Mouse (Mus musculus): ENCODE measurements around the gene Mfsd4a.
A peak's percentile ranks its signal among the peaks of the same experiment; 100 is the strongest.

Mfsd4a gene

DNA sequence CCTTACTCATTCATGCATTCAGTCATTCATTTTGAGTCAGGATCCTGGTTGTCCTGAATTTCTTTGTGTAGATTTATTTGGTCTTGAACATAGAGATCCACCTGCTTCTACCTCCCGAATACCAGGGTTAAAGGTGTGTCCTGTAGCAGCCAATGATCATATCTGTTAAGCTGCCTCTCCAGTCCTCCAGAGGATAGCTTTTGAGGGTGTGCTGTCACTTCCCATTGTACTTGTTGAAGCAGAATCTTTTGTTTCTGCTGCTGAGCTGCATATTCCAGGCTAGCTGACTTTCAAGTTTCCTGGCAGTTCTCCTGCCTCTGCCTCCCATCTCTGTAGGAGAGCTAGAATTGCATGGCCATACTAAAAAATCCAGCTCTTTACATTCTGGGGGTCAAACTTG is 51.2 kb downstream of the Mfsd4a start:
- no peak for DNase-seq (ENCODE audit: low read depth, low spot score)

DNA sequence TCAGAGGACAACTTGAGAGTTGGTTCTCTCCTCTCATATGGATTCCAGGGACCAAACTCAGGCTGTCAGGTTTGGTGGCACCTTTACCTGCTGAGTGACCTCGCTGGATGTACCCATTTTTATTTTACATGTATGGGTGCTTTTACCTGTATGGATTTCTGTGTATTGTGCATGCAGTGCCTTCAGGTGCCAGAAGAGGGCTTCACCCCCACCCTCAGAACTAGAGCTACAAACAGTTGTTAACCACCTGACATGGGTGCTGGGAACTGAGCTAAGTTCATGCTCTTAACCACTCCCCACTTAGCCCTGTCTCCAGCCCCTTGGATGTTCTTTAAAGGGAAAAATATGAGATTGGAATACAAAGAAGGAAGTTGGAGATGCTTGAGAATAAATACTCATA is 53.1 kb downstream of the Mfsd4a start:
- peak; percentile 26 for DNase-seq (ENCODE audit: low read depth, low spot score)

DNA sequence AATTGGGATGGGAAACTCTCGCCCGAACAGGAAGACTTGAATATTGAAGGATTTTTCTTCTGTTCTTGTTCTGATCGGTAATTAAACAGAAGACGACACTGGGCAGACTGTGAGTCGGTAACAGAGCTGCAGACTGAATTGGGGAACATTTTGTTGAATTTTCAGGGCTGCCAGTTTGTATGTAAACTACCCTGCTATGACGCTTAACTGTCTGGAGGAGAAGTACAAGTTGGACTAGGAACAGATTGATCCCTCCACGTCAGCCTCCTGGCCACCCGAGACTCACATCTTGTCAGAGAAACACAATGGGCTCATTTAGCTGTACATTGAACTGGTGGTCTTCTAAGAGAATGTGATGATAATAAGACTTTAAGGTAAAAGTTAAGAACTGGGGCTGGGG is 55.0 kb downstream of the Mfsd4a start:
- DNase-seq (ENCODE audit: low read depth, low spot score), result no peak

DNA sequence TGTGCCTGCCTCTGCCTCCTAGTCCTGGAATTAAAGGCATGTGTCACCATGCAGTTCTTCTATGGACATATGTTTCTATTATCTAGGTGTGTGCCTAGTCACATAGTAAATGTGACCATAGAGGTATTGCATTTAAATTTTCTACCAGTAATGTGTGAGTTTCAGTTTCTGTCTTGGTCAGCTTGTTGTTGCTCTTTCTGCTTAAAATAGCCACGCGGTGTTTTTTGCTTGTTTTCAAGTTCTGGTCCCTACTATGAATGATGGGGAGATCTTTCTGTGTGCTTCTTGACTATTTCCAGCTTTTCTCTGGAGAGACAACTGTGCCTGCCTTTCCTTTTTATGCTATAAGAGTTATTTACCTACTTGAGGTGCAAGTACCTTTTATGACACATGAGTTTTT is 56.1 kb downstream of the Mfsd4a start:
- DNase-seq (ENCODE audit: low read depth, low spot score), result no peak

DNA sequence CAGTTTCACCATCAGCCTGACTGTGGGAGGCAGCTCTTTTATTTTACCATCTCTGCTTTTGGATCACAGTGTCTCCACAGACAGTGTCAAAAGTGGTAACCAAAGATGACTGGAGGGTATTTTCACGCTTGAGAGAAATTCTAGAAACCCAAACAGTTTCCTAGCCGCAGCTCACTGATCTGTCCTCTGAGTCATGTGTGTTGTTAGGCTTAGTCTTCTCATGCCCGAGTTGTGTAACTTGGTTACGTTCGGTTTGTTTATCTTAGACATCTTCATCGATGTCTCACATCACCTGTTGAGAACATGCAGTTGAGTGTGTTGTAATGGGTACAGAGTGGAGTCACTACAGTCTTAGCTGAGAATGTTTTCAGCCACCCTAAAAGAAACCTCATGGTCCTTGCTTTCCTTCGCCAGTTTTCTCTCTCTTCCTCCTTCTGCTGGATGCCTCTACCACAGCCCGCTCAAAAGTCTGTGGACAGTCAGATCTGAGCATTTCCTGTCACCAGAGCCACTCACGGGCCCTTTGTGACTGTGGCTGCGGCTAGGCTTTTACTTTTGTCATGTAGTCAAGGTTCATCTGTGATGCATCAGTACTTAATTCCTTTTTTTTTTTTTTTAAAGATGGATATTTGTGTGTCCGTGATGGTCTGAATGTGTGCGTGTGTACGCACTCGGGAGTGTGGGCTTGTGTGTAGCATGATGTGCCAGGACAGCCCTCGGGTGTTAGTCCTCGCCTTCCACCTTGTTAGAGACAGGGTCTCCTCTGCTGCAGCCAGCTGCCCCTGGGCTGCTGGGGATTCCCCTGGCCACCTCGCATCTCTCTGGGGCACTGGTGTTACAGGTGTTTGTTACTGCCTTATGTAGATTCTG is 57.0 kb downstream of the Mfsd4a start:
- DNase-seq (ENCODE audit: low read depth, low spot score), result peak; percentile 59

DNA sequence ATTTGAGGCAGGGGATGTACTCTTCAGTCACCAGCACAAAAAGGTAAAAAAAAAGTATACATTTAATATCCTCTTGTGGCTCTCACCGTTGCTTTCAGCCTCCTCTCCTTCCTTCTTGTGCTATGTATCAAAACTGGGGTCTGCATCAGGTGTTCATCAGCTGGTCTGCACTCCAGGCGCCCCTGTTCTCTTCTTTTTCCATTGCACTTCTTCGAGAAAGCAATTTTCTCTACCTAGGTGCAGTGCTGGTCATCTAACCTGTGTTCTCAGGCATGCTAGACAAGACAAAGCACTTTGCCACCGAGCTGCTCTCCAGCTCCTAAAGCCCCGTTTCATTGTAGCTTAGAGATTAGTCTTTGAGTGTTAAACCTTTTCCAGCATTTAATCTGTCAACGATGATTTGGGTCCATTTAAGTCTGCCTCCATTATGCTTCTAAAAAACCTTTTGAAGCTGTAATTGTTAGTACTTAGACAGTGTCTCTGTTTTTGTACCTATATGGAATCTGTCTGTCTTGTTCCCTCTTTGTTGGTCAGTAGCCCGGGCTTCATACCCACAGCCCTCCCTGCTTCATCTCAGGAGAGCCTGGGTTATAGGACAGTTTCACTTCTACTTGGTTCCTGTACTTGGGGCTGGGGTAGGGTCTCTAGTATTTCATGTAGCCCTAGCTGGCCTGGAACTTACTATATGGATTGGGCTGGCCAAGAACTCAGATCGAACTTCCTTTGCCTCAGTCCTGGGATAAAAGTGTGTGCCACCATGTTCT is 58.8 kb downstream of the Mfsd4a start:
- DNase-seq (ENCODE audit: low read depth, low spot score), result peak; percentile 24

DNA sequence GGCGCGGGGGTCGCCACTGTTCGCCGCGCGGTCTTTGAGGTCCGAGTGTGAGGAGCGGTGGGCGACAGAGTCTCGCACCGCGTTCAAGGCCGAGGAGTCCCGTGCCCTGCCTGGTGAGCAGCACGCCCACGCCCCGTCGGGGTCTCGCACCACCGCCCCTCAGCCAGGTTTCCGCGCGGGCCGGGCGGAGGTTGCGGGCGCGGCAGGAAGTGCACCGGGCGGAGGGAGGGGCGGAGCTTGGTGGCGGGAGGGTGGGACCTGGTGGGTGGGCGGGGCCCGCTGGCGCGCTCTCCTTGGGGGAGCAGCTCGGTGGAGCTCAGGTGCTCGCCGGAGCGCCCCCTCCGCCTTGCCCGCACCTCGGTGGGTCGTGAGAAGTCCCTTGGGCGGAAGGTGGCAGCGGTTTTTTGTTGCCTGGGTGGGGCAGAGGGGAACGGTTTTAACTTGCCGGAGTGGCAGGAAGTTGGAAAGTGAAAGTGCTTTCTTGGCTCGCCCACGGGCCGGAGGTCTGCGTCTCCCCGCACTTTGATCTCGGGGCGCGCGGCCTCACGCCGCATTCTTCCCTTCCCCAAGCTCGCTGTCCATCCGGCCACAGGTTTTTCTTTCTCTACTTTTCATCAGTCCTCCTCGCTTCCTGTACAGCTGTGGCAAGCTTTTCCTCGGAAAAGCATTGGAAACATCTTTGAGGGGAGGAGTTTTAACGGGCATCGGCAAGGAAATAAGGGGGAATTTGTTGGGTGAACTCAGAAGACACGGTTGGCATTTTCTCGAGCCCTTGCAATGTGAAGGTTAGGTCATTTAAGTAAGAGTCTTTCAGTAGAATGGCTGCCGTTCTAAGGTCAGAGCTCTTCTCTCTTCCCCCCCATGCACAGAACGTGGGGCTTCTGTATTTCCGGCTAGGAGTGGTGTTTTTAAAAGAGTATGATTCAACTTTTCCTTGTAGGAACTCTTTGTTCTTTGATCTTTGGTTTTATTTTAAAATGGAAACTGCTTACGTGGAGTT is 59.7 kb downstream of the Mfsd4a start:
- DNase-seq (ENCODE audit: low read depth, low spot score), result peak; percentile 82

DNA sequence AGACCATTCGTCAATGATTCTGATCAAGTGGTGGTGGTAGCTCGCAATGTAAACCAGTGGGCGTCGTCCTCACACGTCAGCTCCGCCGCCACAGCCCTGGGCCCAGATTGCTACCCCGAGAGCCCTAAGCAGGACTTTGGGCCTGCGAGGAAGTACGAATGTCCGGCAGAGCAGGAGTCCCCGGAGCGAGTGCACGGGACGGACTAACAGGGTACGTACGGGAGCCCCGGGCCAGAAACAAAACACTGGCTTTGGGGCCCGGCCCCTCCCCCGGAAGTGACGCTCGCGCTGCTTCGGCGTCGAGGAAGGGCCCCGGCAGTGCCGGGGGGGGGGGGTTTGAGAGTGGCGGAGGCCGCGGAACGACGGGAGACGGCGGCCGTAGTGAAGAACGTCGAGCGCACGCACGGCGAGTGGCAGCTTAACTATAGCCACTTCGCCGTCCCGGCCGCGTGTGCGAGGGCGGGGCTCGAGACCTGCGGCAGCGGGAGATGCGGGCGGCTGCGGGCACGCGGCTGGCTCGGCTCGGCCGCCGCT is 60.5 kb downstream of the Mfsd4a start, which contains the start of gene Elk4:
Gene Elk4, plus strand, starts transcription at position 326 of the 534 bp plus-strand sequence.
- peak; percentile 88 for DNase-seq (ENCODE audit: low read depth, low spot score)

DNA sequence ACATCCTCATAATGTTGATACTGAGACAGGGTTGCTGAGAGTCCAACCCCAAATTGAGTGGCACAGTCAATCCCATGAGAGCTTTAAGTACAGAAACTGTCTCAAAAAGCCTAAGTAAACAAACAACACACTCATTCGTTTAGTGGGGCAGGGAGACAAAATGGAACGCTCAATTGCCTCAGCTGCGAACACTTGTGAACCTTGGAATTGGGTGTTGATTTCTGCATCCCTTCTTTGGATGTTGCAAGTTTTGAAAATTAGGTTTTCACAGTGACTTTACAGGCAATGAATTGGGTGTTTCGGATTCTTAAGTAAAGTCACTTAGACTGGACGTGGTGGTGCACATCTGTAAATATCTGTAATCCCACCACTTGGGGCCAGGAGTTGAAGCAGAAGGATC is 61.1 kb downstream of the Mfsd4a start:
- peak; percentile 44 for DNase-seq (ENCODE audit: low read depth, low spot score)

DNA sequence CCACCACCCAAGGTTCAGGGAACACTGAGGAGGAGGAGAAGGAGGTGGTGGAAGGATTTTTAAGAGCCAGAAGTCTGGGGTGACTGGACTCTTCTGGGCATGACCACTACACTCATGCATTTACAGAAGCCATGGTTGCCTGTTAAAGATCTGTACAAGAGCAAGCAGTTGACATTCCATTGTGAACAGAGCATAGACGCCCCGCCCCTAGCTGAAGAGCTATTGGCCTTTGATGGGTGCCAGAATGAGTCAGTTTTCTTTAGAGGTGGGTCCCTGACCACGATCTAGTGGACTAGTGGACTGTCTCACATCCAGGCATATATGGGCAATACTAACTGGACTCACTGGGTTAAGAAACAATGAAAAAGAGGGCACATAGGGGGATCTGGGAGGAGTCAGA is 61.8 kb downstream of the Mfsd4a start:
- DNase-seq (ENCODE audit: low read depth, low spot score), result peak; percentile 89

DNA sequence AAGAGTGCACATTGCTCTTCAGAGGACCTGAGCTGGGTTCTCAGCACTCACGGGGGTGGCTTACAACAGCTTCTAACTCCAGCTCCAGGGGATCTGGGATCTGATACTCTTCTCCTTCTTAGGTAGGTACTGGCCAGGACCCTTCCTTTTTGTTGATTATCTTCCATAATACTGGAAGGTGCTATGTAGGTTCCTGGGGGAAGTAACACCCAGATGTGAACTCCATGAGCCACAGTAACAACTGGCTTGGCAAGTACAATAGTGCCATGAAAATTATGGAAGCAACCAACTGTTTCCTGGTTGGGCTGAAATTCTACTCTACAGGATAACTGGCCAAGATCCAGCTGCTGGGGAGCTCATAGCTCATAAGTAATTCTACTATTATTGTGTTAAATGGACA is 62.4 kb downstream of the Mfsd4a start:
- DNase-seq (ENCODE audit: low read depth, low spot score), result peak; percentile 30

DNA sequence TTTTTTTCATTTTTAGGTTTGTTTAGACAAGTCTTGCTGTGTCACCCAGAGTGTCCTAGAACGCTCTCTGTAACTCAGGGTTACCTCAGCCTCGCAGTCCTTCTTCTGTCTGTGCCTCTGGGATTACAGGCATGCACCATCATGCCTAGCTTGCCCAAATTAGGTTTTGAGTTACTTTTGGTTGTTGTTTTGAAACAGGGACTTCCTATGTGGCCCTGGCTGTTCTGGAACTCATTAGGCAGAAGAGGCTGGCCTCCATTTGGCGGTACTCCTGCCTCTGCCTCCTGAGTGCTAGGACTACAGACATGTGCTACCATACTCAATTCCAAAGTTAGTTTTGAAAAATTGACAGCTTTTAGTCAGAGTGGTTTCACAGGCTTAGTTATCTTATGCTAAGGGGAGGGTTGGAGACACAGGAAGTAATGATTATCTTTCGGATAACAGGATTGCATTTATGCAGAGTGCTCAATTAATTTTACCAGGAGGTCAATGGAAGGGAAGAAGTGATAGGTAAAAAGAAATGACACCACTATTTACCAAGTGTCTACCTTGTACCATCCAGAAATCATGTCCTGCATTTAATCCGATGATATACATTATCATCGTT is 63.2 kb downstream of the Mfsd4a start:
- no peak for DNase-seq (ENCODE audit: low read depth, low spot score)

DNA sequence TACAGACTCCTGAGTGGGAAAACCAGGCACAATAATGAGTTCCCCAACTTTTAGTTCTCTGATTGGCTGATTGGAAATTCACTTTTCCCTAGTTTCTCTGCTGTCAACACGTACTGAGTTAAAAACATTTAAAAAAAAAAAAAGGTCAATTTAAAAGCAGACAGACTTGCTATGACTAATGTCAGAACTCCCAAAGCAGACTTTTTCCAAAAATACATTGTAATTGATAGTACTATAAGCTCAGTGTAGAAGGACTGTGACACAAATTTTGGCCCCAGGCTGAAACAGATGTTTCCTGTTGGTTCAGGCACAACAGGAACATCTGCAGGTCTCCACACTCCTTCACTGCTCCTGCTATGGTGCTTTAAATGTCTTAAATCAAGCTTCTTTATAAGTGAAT is 64.0 kb downstream of the Mfsd4a start:
- peak; percentile 75 for DNase-seq (ENCODE audit: low read depth, low spot score)

DNA sequence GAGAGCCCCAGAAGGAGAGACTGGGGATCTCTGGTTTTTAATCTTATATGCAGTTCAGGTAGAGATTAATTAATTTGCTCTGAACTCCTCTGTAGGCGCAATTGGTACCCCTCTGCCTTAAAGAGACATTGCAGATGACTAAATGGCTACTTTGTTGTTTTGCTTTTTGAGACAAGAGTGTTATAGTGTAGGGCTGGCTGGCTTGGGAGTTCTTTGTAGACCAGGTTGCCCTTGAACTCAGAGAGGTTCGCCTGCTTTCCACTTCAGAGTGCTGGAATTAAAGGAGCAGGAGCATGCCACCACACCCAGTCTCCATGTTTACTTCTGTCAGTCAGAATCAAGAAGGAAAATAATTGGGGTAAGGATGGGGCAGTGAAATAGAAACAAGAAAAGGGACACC is 64.8 kb downstream of the Mfsd4a start:
- DNase-seq (ENCODE audit: low read depth, low spot score), result peak; percentile 9

DNA sequence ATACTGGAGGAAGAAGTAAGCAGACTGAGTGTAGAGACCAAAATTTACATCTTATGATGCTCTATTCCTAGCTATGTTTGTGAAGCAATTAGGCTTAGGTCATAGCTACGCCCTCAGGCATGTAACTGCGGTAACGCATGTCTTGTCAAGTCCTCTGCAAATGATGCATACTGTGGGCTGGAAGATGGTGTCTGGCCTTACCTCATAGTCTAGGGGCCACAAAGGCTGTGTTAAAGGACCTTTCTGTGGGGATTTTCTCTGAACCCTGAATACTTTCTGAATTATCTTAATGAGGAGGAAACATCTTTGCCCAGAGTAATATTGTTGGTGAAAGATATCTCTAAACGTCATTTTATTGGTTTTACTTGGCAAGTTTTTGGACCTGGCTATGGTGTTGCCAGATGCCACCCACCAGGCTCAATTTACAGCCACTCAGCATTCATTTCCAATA is 66.0 kb downstream of the Mfsd4a start:
- DNase-seq (ENCODE audit: low read depth, low spot score), result peak; percentile 13

DNA sequence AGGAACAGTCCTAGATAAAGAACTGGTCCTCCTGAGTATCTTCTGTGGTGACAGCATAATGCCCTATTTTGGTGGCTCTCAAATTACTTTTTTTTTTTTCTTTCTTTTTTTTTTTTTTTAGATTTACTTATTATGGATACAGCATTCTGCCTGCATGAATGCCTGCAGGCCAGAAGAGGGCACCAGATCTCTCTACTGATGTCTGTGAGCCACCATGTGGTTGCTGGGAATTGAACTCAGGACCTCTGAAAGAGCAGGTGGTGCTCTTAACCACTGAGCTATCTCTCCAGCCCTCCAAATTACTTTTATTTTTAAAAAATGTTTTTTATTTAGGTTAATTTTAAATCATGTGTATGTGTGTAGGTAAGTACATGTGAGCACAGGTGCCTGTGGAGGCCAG is 67.4 kb downstream of the Mfsd4a start:
- DNase-seq (ENCODE audit: low read depth, low spot score), result peak; percentile 20

DNA sequence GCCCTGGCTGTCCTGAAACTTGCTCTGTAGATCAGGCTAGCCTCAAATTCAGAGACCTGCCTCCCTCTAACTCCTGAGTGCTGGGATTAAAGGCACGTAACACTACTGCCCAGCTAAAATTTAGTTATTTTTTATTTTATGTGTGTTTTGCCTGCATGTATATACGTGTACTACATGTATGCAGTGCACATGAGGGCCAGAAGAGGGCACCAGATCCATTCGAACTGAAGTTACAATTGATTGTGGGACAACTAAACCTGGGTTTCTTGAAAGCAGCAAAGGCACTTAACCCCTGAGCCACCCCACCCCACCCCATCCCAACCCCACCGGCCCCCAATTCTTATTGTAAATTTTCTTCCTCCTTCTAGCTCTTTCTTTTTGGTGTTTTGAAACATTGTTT is 72.8 kb downstream of the Mfsd4a start:
- peak; percentile 68 for DNase-seq (ENCODE audit: low read depth, low spot score)

DNA sequence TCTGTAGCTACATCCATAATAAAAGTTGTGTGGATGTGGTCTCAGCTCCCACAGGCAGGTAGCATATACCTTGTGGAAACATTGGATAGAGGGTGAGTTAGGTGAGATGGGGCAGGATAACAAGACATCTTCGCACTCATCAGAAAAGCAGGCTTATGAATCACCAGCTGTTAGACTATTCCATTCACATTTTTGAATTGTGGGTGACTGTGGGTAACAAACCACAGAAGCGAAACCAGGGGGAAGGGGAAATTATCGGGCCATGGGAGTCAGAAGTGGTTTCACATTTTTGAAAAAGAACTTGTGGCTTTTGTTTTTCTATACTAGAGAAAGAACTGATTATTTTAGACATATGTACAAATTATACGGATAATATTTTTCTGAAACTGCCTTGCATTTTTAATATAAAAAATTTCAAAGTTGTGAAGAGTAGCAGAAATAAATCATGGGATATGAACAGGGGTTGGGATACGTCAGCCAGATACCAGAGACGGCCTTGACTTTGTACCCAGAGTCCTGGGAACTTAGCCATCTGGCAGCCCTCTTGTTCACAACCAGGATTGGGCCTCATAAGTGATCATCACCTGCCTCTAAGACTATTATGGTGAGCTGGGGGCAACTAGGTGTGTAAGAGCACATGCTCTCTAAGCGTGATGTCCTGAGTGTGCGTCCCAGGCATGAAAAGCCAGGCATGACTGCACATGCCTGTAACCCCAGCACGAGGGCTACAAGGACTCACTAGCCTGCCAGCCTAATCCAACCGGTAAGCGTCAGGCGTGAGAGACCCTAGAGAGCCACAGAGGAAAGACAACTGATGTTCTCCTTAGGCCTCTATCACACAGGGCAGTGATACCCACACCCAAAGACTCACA is 74.5 kb downstream of the Mfsd4a start:
- DNase-seq (ENCODE audit: low read depth, low spot score), result no peak

DNA sequence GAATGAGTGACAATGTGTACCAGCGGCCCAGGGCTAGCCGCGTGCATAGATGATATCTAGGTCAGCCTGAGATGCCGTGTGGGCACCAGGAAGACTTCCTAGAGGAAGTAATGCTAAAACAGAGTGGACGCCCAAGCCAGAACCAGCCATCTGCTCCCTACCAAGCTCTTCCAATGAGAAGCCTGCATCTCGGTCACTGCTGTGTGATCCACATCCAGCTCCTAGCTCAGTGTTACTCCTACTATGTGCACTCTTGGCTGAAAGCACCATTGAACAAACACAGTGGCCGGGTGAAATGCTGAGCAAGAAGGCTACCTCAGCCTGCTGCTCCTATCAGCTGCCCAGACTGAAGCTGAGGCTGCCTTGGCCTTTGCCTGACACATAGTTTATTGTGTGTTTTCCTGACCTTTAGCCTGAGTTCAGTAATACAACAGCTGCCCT is 75.3 kb downstream of the Mfsd4a start:
- no peak for DNase-seq (ENCODE audit: low read depth, low spot score)
